15 mouse cellular contexts compared by ENCODE assay signal in genomic region chr10:44044727-44045126, GRCm38 (mm10).
DNase-seq lines count a peak whose midpoint lies in the region; ATAC-seq and TF ChIP-seq lines count a peak whose summit lies in the region.
"Had no signal": no experiment of that assay in that cellular context is flagged by ENCODE, and none has a peak within 500 bp of the region (broad histone marks: within the 10 kb centered on the region; RNA-seq: fewer than 3 reads in every experiment).

No protein-coding gene starts in this region.

- 81% methylated on average over 4 of the region's 4 CpGs for WGBS in hindbrain, embryonic 12.5 days

- H3K9ac ChIP-seq in hindbrain, embryonic 12.5 days = no peak overlapping the region
- H3K9ac ChIP-seq: forebrain, embryonic 15.5 days; lung, embryonic 15.5 days; neural tube, embryonic 12.5 days had no signal

- no peaks in the 10 kb centered on the region for H3K36me3 ChIP-seq in hindbrain, embryonic 12.5 days
- H3K36me3 ChIP-seq: forebrain, embryonic 15.5 days; lung, embryonic 15.5 days; neural tube, embryonic 12.5 days had no signal

- ATAC-seq in CD4-positive, CD25-positive, alpha-beta regulatory T cell, adult 4 months = no peak
- no peak for ATAC-seq in hindbrain, embryonic 12.5 days (ENCODE audit: low FRiP score)
- ATAC-seq: forebrain, embryonic 15.5 days; hindbrain, embryonic 16.5 days; Patski had no signal

- DNase-seq in CD4-positive, CD25-positive, alpha-beta regulatory T cell, adult 2 months (ENCODE audit: low read depth, low spot score) = peak; percentile 48
- no peak for DNase-seq in layer of hippocampus, adult 2 months (ENCODE audit: low spot score in 2 of 2)
- no peak for DNase-seq in layer of hippocampus, adult 18-20 months (ENCODE audit: low spot score in 2 of 2)
- peak; percentile 12 for DNase-seq in thymus, postnatal 25 days
- DNase-seq in thymus, adult 18-20 months = no peak
- DNase-seq in thymus, postnatal 4 days = peak; percentile 36
- DNase-seq: cerebellum, postnatal 36 days; midbrain, embryonic 14.5 days had no signal

- H3K27ac ChIP-seq in layer of hippocampus, adult 2 months = no peak overlapping the region
- H3K27ac ChIP-seq in hindbrain, embryonic 12.5 days = no peak overlapping the region
- H3K27ac ChIP-seq: forebrain, embryonic 15.5 days; lung, embryonic 15.5 days; neural tube, embryonic 12.5 days had no signal

- no peak overlapping the region for H3K4me2 ChIP-seq in hindbrain, embryonic 12.5 days (replicated peaks)
- H3K4me2 ChIP-seq: forebrain, embryonic 15.5 days; lung, embryonic 15.5 days; neural tube, embryonic 12.5 days had no signal

- H3K27me3 ChIP-seq in hindbrain, embryonic 12.5 days = no peaks in the 10 kb centered on the region
- H3K27me3 ChIP-seq: forebrain, embryonic 15.5 days; lung, embryonic 15.5 days; neural tube, embryonic 12.5 days; Patski had no signal

- no peaks in the 10 kb centered on the region for H3K4me1 ChIP-seq in hindbrain, embryonic 12.5 days
- H3K4me1 ChIP-seq: forebrain, embryonic 15.5 days; lung, embryonic 15.5 days; neural tube, embryonic 12.5 days had no signal

- no peak overlapping the region for H3K4me3 ChIP-seq in layer of hippocampus, adult 2 months
- H3K4me3 ChIP-seq in hindbrain, embryonic 12.5 days = no peak overlapping the region
- H3K4me3 ChIP-seq: forebrain, embryonic 15.5 days; lung, embryonic 15.5 days; neural tube, embryonic 12.5 days had no signal

- peak; percentile 28 for TF ChIP-seq CTCF in layer of hippocampus, adult 2 months (conservative IDR thresholded peaks at IDR 0.05)

- no peaks in the 10 kb centered on the region for H3K9me3 ChIP-seq in hindbrain, embryonic 12.5 days (replicated peaks)
- H3K9me3 ChIP-seq: forebrain, embryonic 15.5 days; lung, embryonic 15.5 days; neural tube, embryonic 12.5 days had no signal

Comparison
In these comparisons a context has a peak if more than half of its experiments do, and no peak if none do; other contexts are left out.
1. DNase-seq: peak in CD4-positive, CD25-positive, alpha-beta regulatory T cell, adult 2 months (single experiment), thymus, postnatal 25 days (single experiment) and thymus, postnatal 4 days (single experiment); none in layer of hippocampus, adult 2 months (0 of 2), layer of hippocampus, adult 18-20 months (0 of 2) and thymus, adult 18-20 months (0 of 2).